Mouse (Mus musculus) lung, postnatal 0 days (tissue): ENCODE data around the gene Rcsd1.

ENCODE experiments used
- CTCF ChIP-seq: IDR thresholded peaks from 2 replicates; pipeline ENCODE4 v1.5.1; 2016; ENCODE audit warnings: antibody characterized with exemption, mild to moderate bottlenecking
- EP300 ChIP-seq: IDR thresholded peaks from 2 replicates; pipeline ENCODE4 v1.6.1; 2016; ENCODE audit warnings: antibody characterized with exemption, mild to moderate bottlenecking, control low read depth

DNA sequence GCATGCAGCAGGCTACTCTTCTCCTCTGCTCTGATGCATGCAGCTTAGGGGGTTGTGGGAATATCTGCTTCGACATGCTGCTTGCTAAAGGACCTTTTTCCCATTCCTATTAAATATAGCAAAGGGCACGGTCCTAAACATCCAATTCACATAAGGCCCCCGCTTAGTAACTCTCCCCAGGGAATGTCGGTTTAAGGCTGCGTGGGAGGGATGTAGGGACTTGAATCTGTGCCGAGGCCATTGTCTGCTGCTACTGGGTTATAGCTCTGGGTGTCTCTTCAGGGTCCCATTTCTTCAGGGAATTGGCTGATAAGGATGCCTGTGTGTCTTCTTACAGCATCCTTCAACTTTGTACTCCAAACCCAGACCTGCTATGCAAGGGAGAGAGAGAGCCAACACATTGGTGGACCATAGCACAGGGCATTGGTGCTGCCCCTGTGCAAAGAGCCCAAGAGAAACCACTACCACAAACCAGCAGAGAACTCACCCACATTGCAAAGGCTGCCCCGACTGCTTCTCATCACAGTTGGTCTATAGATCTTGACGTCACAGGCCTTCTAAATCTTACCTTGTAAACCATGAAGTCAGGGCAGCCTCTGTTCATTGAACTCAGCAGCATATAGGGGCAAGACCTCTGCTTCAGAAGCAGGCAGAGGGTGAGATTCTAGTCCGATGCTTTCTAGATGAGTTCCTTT lies 724 bp downstream of the Rcsd1 start:
- TF ChIP-seq CTCF = no peak
- no peak for TF ChIP-seq EP300
